Mouse (Mus musculus): ENCODE results near the gene Tnnt1. TPM values are rescaled to one million over a fixed set of nuclear protein-coding genes. Genes with fewer than 3 reads are reported as not detected.

Tnnt1 gene
- polyA plus RNA-seq, 1 experiment, result 6.7 TPM

- H3K4me3 ChIP-seq (replicated peaks; ENCODE audit: insufficient read depth, low read depth, low read length), result no peak overlapping the region
- H3K27me3 ChIP-seq (ENCODE audit: control insufficient read depth, insufficient read depth, low read length), result no peaks in the 10 kb centered on the region
- 63% methylated on average over 3 of the region's 4 CpGs for WGBS
- H3K27ac ChIP-seq (ENCODE audit: insufficient read depth, low read length), result no peak overlapping the region
- no peak for DNase-seq
- no peaks in the 10 kb centered on the region for H3K4me1 ChIP-seq (ENCODE audit: control insufficient read depth, insufficient read depth, low read length)
- TF ChIP-seq POLR2A (IDR thresholded peaks at IDR 0.05; ENCODE audit: borderline replicate concordance, insufficient read depth, low read length), result no peak
- TF ChIP-seq CTCF (IDR thresholded peaks at IDR 0.05; ENCODE audit: borderline replicate concordance, insufficient read depth, low read depth, low read length), result no peak
Observed at GRCm38 (mm10) chr7:4507220-4507619, 9.0 kb downstream of the Tnnt1 start.

- Histone ChIP-seq H3K4me1 (ENCODE audit: control insufficient read depth, insufficient read depth, low read length) (peaks cover 3% of the 10 kb centered on the region), H3K27me3 (ENCODE audit: control insufficient read depth, insufficient read depth, low read length) (no peaks in the 10 kb centered on the region), H3K4me3 (replicated peaks; ENCODE audit: insufficient read depth, low read depth, low read length) (no peak overlapping the region), H3K27ac (ENCODE audit: insufficient read depth, low read length) (no peak overlapping the region)
- no peak for DNase-seq
- TF ChIP-seq POLR2A (IDR thresholded peaks at IDR 0.05; ENCODE audit: borderline replicate concordance, insufficient read depth, low read length), result no peak
- no peak for TF ChIP-seq CTCF (IDR thresholded peaks at IDR 0.05; ENCODE audit: borderline replicate concordance, insufficient read depth, low read depth, low read length)
- 44% methylated on average over 11 of the region's 11 CpGs for WGBS
Observed at GRCm38 (mm10) chr7:4504646-4505435, 11.3 kb downstream of the Tnnt1 start.

- Histone ChIP-seq H3K27ac (ENCODE audit: insufficient read depth, low read length) (no peak overlapping the region), H3K4me1 (ENCODE audit: control insufficient read depth, insufficient read depth, low read length) (peaks cover 12% of the 10 kb centered on the region), H3K27me3 (ENCODE audit: control insufficient read depth, insufficient read depth, low read length) (no peaks in the 10 kb centered on the region), H3K4me3 (replicated peaks; ENCODE audit: insufficient read depth, low read depth, low read length) (no peak overlapping the region)
- DNase-seq, result no peak
- TF ChIP-seq CTCF (IDR thresholded peaks at IDR 0.05; ENCODE audit: borderline replicate concordance, insufficient read depth, low read depth, low read length), result no peak
- TF ChIP-seq POLR2A (IDR thresholded peaks at IDR 0.05; ENCODE audit: borderline replicate concordance, insufficient read depth, low read length), result no peak
- 81% methylated on average over 5 of the region's 5 CpGs for WGBS
Observed at GRCm38 (mm10) chr7:4503858-4504257, 12.3 kb downstream of the Tnnt1 start.

- WGBS, result 69% methylated on average over 4 of the region's 4 CpGs
- no peak for DNase-seq
- TF ChIP-seq POLR2A (IDR thresholded peaks at IDR 0.05; ENCODE audit: borderline replicate concordance, insufficient read depth, low read length) (no peak), CTCF (IDR thresholded peaks at IDR 0.05; ENCODE audit: borderline replicate concordance, insufficient read depth, low read depth, low read length) (no peak)
- Histone ChIP-seq H3K27ac (ENCODE audit: insufficient read depth, low read length) (no peak overlapping the region), H3K27me3 (ENCODE audit: control insufficient read depth, insufficient read depth, low read length) (no peaks in the 10 kb centered on the region), H3K4me1 (ENCODE audit: control insufficient read depth, insufficient read depth, low read length) (peaks cover 14% of the 10 kb centered on the region), H3K4me3 (replicated peaks; ENCODE audit: insufficient read depth, low read depth, low read length) (no peak overlapping the region)
Observed at GRCm38 (mm10) chr7:4503100-4503499, 13.1 kb downstream of the Tnnt1 start.

GRCm38 (mm10) chr7:4502421-4503090, 13.6 kb downstream of the Tnnt1 start:
- WGBS, result 8% methylated on average over 14 of the region's 14 CpGs
- peaks cover 14% of the 10 kb centered on the region for H3K4me1 ChIP-seq (ENCODE audit: control insufficient read depth, insufficient read depth, low read length)
- H3K27ac ChIP-seq (ENCODE audit: insufficient read depth, low read length), result no peak overlapping the region; the same call in 1 of the 2 replicates
- peak overlapping the region; percentile 99 for H3K4me3 ChIP-seq (replicated peaks; ENCODE audit: insufficient read depth, low read depth, low read length)
- peak; percentile 50 to 87 for DNase-seq
- no peaks in the 10 kb centered on the region for H3K27me3 ChIP-seq (ENCODE audit: control insufficient read depth, insufficient read depth, low read length)
- TF ChIP-seq CTCF (IDR thresholded peaks at IDR 0.05; ENCODE audit: borderline replicate concordance, insufficient read depth, low read depth, low read length) (no peak), POLR2A (IDR thresholded peaks at IDR 0.05; ENCODE audit: borderline replicate concordance, insufficient read depth, low read length) (no peak)

- TF ChIP-seq CTCF (IDR thresholded peaks at IDR 0.05; ENCODE audit: borderline replicate concordance, insufficient read depth, low read depth, low read length) (no peak), POLR2A (IDR thresholded peaks at IDR 0.05; ENCODE audit: borderline replicate concordance, insufficient read depth, low read length) (peak; percentile 42; the same call in 1 of the 2 replicates)
- Histone ChIP-seq H3K4me3 (replicated peaks; ENCODE audit: insufficient read depth, low read depth, low read length) (peak within 1 kb of the TSS; percentile 99), H3K27me3 (ENCODE audit: control insufficient read depth, insufficient read depth, low read length) (no peaks in the 10 kb centered on the region), H3K4me1 (ENCODE audit: control insufficient read depth, insufficient read depth, low read length) (peaks cover 14% of the 10 kb centered on the region), H3K27ac (ENCODE audit: insufficient read depth, low read length) (peak within 1 kb of the TSS; percentile 97)
- peak; percentile 96 to 98 for DNase-seq
- WGBS, result under 1% methylated on average over 62 of the region's 62 CpGs
Observed at GRCm38 (mm10) chr7:4501558-4502397, 14.4 kb downstream of the Tnnt1 start, which contains the start of gene Ppp1r12c. Gene Ppp1r12c, minus strand, starts transcription at chr7:4501680.

GRCm38 (mm10) chr7:4500892-4501471, 15.2 kb downstream of the Tnnt1 start:
- WGBS, result under 1% methylated on average over 51 of the region's 52 CpGs
- TF ChIP-seq POLR2A (IDR thresholded peaks at IDR 0.05; ENCODE audit: borderline replicate concordance, insufficient read depth, low read length) (no peak), CTCF (IDR thresholded peaks at IDR 0.05; ENCODE audit: borderline replicate concordance, insufficient read depth, low read depth, low read length) (no peak)
- Histone ChIP-seq H3K27ac (ENCODE audit: insufficient read depth, low read length) (peak overlapping the region; percentile 6; the same call in 1 of the 2 replicates), H3K4me1 (ENCODE audit: control insufficient read depth, insufficient read depth, low read length) (peaks cover 14% of the 10 kb centered on the region), H3K4me3 (replicated peaks; ENCODE audit: insufficient read depth, low read depth, low read length) (peak overlapping the region; percentile 99), H3K27me3 (ENCODE audit: control insufficient read depth, insufficient read depth, low read length) (no peaks in the 10 kb centered on the region)
- peak; percentile 68 to 73 for DNase-seq
